Comparison of ENCODE assay signal across 11 mouse cellular contexts in the genomic region with DNA sequence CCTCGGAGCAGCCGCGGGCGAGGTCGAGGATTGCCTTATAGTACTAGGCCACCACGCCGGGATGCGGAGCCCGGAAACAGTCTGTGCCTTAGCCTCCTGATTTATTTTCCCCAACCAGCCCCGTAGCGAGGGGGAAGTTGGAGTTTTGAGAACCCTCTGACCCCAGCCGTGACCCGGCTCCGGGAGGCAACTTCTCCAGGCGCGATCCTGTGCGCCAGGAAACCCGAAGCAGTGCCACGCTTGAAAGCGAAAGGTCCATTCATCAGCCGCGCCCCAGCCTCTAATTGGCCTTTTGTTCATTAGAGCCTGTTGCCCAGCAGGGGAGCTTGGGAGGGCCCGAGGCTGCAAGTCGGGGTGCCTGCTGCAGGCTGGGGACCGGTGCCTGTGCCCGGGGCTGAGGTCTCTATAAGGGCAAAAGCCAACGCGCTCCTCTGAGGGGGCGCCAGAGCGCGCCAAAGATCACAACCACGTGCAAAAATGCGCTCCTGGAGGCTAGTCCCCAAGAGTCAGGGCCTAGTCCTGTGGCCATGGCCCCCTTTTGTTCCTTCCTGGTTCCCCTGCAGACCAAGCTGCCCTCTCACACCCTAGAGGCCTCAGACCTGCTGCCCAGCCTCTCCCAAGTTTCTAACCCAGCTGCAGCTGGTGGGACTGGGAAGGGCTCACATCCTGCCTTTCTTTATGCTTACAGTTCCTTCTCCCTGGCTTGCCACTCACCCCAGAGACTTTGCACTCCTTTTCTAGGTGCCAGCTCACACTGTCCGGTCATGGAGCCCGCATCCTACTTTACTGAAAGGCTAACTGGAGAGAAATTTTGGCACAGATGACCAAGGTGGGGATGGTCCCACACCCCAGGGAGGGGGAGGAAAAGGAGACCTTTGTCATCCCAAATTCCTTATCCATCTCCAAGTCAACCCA. TPM values are rescaled to one million over a fixed set of nuclear protein-coding genes. Genes with fewer than 3 reads are reported as not detected.
DNase-seq lines count a peak whose midpoint lies in the region; ATAC-seq lines count a peak whose summit lies in the region.
"Had no signal": no experiment of that assay in that cellular context is flagged by ENCODE, and none has a peak within 500 bp of the region (broad histone marks: within the 10 kb centered on the region; RNA-seq: fewer than 3 reads in every experiment).

No protein-coding gene starts in this region.

- peak overlapping the region; percentile 48 for H3K4me2 ChIP-seq in embryonic facial prominence, embryonic 12.5 days (replicated peaks)
- peak overlapping the region; percentile 57 for H3K4me2 ChIP-seq in midbrain, embryonic 13.5 days (replicated peaks)

- peak overlapping the region; percentile 23 for H3K4me3 ChIP-seq in embryonic facial prominence, embryonic 12.5 days
- peak overlapping the region; percentile 27 for H3K4me3 ChIP-seq in midbrain, embryonic 13.5 days (replicated peaks)

- H3K36me3 ChIP-seq in embryonic facial prominence, embryonic 12.5 days = no peaks in the 10 kb centered on the region
- no peaks in the 10 kb centered on the region for H3K36me3 ChIP-seq in midbrain, embryonic 13.5 days
- H3K36me3 ChIP-seq: G1E had no signal

- intact Hi-C loops in left cerebral cortex, postnatal 4 days (cut with DNase I) = loop anchor here (5.0 kb wide), 1 partner anchor 673 kb away; no protein-coding TSS in a partner anchor

- H3K4me1 ChIP-seq in embryonic facial prominence, embryonic 12.5 days = peaks cover 28% of the 10 kb centered on the region
- peaks cover 65% of the 10 kb centered on the region for H3K4me1 ChIP-seq in midbrain, embryonic 13.5 days (replicated peaks)

- H3K27me3 ChIP-seq in embryonic facial prominence, embryonic 12.5 days = peaks cover 81% of the 10 kb centered on the region
- peaks cover 92% of the 10 kb centered on the region for H3K27me3 ChIP-seq in midbrain, embryonic 13.5 days

- peak overlapping the region; percentile 25; the same call in 1 of the 2 replicates for H3K9ac ChIP-seq in embryonic facial prominence, embryonic 12.5 days
- H3K9ac ChIP-seq in midbrain, embryonic 13.5 days (replicated peaks) = peak overlapping the region; percentile 41; the same call in 1 of the 2 replicates

- no peak for ATAC-seq in embryonic facial prominence, embryonic 12.5 days (ENCODE audit: insufficient number of reproducible peaks, insufficient read depth, low FRiP score, low TSS enrichment)
- peak; percentile 38; the same call in 1 of the 2 replicates for ATAC-seq in midbrain, embryonic 13.5 days
- no peak for ATAC-seq in erythroid progenitor cell, adult 5-6 weeks (replicated peaks; ENCODE audit: low FRiP score, poor library complexity, severe bottlenecking)

- no peak overlapping the region for H3K27ac ChIP-seq in embryonic facial prominence, embryonic 12.5 days
- H3K27ac ChIP-seq in midbrain, embryonic 13.5 days = no peak overlapping the region

- H3K9me3 ChIP-seq in embryonic facial prominence, embryonic 12.5 days = no peaks in the 10 kb centered on the region
- H3K9me3 ChIP-seq in midbrain, embryonic 13.5 days = no peaks in the 10 kb centered on the region
- H3K9me3 ChIP-seq: G1E had no signal

- DNase-seq in layer of hippocampus, adult 11-12 months (ENCODE audit: low spot score) = peak; percentile 12
- no peak for DNase-seq in layer of hippocampus, postnatal 14 days (ENCODE audit: low spot score in 2 of 2)
- DNase-seq in kidney, adult 11 months = peak; percentile 63
- DNase-seq in left cerebral cortex, postnatal 4 days = no peak
- DNase-seq in urinary bladder, postnatal 4 days (ENCODE audit: low spot score in 2 of 2) = no peak

- 2% methylated on average over 35 of the region's 35 CpGs for WGBS in embryonic facial prominence, embryonic 12.5 days
- WGBS in midbrain, embryonic 13.5 days = under 1% methylated on average over 35 of the region's 35 CpGs

RNA-seq across cellular contexts. Expression of gene Emx2, which starts 11.1 kb away (rescaled TPM):
- total RNA-seq in layer of hippocampus, postnatal 14 days (2021) = 10 to 100 TPM; 22.5 to 24.7 TPM
- 20.6 and 23.7 TPM in 2 replicates for polyA plus RNA-seq in embryonic facial prominence, embryonic 12.5 days (2016; fragmentation: Nextera tagmentation; extraction: Ambion mirVana)
- polyA plus RNA-seq in midbrain, embryonic 13.5 days (2015; fragmentation: Nextera tagmentation; extraction: Ambion mirVana) = 16.3 and 20.3 TPM in 2 replicates
- 10 to 100 TPM in 1 of 2 experiments, 1 to 10 TPM in 1; 9.1 to 12.7 TPM for total RNA-seq in left cerebral cortex, postnatal 4 days (2021)
- not detected in 2 replicates for total RNA-seq in erythroid progenitor cell, adult 5-6 weeks (2015; ENCODE audit: low replicate concordance)
- total RNA-seq in erythroid progenitor cell, adult 5-6 weeks (2017; ENCODE audit: low replicate concordance) = not detected in 2 replicates
- total RNA-seq: hematopoietic stem cell, adult 5-6 weeks had no signal
- polyA plus RNA-seq: G1E; spleen, adult 2 months had no signal

Comparison
In these comparisons a context has a peak if more than half of its experiments do, and no peak if none do; other contexts are left out.
1. DNase-seq: peak in layer of hippocampus, adult 11-12 months (single experiment) and kidney, adult 11 months (single experiment); none in layer of hippocampus, postnatal 14 days (0 of 2), left cerebral cortex, postnatal 4 days (single experiment) and urinary bladder, postnatal 4 days (0 of 2).
2. RNA of gene Emx2, which starts 11.1 kb away (total RNA-seq): 22.5 to 24.7 TPM in layer of hippocampus, postnatal 14 days and 9.1 to 12.7 TPM in left cerebral cortex, postnatal 4 days; not detected in erythroid progenitor cell, adult 5-6 weeks; every median in the first group is over 10 times any median in the second.